Mouse (Mus musculus) heart, embryonic 12.5 days (tissue): ENCODE measurements around the gene Smo. TPM values are rescaled to one million over a fixed set of nuclear protein-coding genes. Genes with fewer than 3 reads are reported as not detected.

Source experiments
- ATAC-seq: fragments of 200-750 bp; cut with Nextera tagmentation; 2 replicates; pipeline ENCODE4 v1.8.0; 2017; ENCODE audit warnings: moderate TSS enrichment, moderate library complexity; ENCODE audit not compliant: insufficient number of reproducible peaks, low FRiP score
- H3K27ac ChIP-seq: fragments of 300-500 bp; sonication (generic); 2 replicates; pipeline ENCODE4 v1.5.1; 2016; ENCODE audit warnings: mild to moderate bottlenecking, moderate library complexity; ENCODE audit not compliant: poor library complexity, severe bottlenecking
- H3K27me3 ChIP-seq: fragments of 300-500 bp; sonication (generic); replicated peaks from 2 replicates; pipeline ENCODE4 v1.6.1; 2016; ENCODE audit warnings: mild to moderate bottlenecking, moderate library complexity
- H3K36me3 ChIP-seq: fragments of 300-500 bp; sonication (generic); 2 replicates; pipeline ENCODE4 v1.6.1; 2016; ENCODE audit warnings: mild to moderate bottlenecking, moderate library complexity
- H3K4me1 ChIP-seq: fragments of 300-500 bp; sonication (generic); replicated peaks from 2 replicates; pipeline ENCODE4 v1.6.1; 2016; ENCODE audit warnings: mild to moderate bottlenecking
- H3K4me2 ChIP-seq: fragments of 300-500 bp; sonication (generic); 2 replicates; pipeline ENCODE4 v1.6.1; 2016; ENCODE audit warnings: mild to moderate bottlenecking, moderate library complexity
- H3K4me3 ChIP-seq: fragments of 300-500 bp; sonication (generic); 2 replicates; pipeline ENCODE4 v1.5.1; 2016; ENCODE audit warnings: mild to moderate bottlenecking
- H3K9ac ChIP-seq: fragments of 300-500 bp; sonication (generic); 2 replicates; pipeline ENCODE4 v1.6.1; 2016; ENCODE audit warnings: mild to moderate bottlenecking, moderate library complexity
- H3K9me3 ChIP-seq: fragments of 300-500 bp; sonication (generic); replicated peaks from 2 replicates; pipeline ENCODE4 v1.6.1; 2016; ENCODE audit warnings: mild to moderate bottlenecking, moderate library complexity
- WGBS: fragments of 180-500 bp; shearing (Covaris S2); methylation state at CpG from one replicate; pipeline ENCODE4 v1.1.7; 2016; 5-methylcytosine and 5-hydroxymethylcytosine counted together
- polyA plus RNA-seq: library from polyadenylated mRNA; unstranded; fragments of >200 nt; fragmentation: Nextera tagmentation; extraction: Ambion mirVana; gene quantifications from 2 replicates; pipeline ENCODE4 v1.2.1, GENCODE M21; 2016

Smo gene
- polyA plus RNA-seq, 1 experiment from 2014 or later, result 26.4 TPM

DNA sequence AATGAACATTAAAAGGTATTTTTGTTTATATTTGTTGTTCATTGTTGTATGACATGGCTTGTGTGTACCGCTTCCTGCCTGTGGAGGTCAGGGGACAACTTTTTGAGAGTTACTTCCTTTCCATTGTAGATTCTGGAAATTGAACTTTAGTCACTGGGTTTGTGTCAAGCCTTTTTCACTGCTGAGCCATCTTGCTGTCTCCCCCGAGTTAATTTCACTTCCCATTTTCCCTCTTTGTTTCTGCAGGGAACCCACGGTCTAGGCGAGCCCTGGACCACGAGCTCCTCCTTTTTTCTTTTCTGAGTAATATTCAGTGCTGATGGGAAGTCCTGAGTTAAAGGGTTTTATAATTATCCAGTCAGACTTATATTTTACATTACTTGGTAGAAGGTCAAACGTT lies 59.3 kb downstream of the Smo start:
- no peak overlapping the region for H3K4me2 ChIP-seq
- H3K9ac ChIP-seq, result no peak overlapping the region
- H3K27me3 ChIP-seq, result no peaks in the 10 kb centered on the region
- H3K4me3 ChIP-seq, result no peak overlapping the region
- H3K4me1 ChIP-seq, result no peaks in the 10 kb centered on the region
- WGBS, result 83% methylated on average over 6 of the region's 6 CpGs
- no peaks in the 10 kb centered on the region for H3K36me3 ChIP-seq
- H3K27ac ChIP-seq, result no peak overlapping the region
- H3K9me3 ChIP-seq, result no peaks in the 10 kb centered on the region
- no peak for ATAC-seq

DNA sequence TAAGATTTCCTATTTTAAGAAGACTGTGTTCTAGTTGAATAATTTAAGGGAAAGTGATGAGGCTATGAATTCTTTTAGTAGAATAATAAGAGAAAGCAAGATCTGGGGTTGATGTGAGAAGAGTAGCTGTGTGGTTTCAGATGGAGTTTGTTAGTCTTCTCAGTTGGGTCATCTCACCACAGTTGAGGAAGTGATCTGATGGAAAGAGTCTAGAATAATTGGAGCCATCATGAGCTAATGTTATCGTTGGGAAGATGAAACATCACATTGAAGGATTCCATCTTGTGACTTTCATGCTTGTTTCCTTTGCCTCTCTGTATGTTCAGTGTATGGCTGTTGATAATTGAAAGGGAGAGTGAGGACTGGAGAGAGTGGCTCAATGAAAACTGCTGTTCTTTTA lies 67.7 kb downstream of the Smo start:
- Histone ChIP-seq H3K9ac (no peak overlapping the region), H3K36me3 (no peaks in the 10 kb centered on the region), H3K4me3 (no peak overlapping the region), H3K4me2 (no peak overlapping the region), H3K27me3 (no peaks in the 10 kb centered on the region), H3K27ac (no peak overlapping the region), H3K4me1 (no peaks in the 10 kb centered on the region), H3K9me3 (no peaks in the 10 kb centered on the region)
- no peak for ATAC-seq
- 90% methylated on average over 1 of the region's 1 CpGs for WGBS

DNA sequence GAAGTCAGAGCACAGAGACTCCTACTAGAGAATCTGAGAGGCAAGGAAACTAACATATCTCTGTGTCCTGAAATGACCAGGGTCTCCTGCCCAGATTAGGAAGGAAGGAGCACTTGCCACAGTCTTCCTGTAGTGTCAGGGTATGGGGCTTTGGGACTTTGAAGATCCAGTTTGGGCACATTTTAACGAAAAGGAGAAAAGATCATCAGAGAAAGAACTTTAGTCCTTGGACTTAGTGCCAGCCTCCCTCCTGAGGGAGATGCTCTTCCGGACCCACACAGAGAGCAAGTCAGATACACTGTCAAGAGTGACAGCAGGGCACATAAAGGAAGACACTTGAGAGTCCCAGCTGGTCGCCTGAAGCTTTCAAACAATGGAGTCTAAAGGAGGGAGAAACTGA lies 68.7 kb downstream of the Smo start:
- Histone ChIP-seq H3K4me2 (no peak overlapping the region), H3K36me3 (no peaks in the 10 kb centered on the region), H3K4me1 (no peaks in the 10 kb centered on the region), H3K9me3 (no peaks in the 10 kb centered on the region), H3K9ac (no peak overlapping the region), H3K27ac (no peak overlapping the region), H3K4me3 (no peak overlapping the region), H3K27me3 (no peaks in the 10 kb centered on the region)
- ATAC-seq, result no peak
- 60% methylated on average over 3 of the region's 3 CpGs for WGBS

DNA sequence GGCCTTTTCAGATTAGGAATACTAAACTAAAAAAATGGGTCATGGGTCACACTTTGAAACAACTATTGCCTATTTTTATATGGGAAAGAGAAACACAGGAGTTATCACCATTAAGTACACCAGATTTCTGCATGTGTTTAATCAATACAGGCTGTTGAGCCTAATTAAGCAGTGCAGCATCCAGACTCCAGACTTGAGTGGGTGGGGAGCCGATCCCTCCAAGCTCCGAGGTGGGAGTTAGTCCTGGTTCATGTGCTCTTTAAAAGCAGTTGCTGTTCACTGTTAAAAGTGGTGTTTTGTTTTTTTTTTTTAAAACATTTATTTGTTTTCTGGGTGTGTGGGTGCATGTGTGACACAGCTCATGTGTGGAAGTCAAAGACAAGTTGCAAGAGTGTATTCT lies 70.1 kb downstream of the Smo start:
- Histone ChIP-seq H3K36me3 (no peaks in the 10 kb centered on the region), H3K4me1 (no peaks in the 10 kb centered on the region), H3K9me3 (no peaks in the 10 kb centered on the region), H3K4me3 (no peak overlapping the region), H3K9ac (no peak overlapping the region), H3K27me3 (no peaks in the 10 kb centered on the region), H3K4me2 (no peak overlapping the region), H3K27ac (no peak overlapping the region)
- 80% methylated on average over 2 of the region's 2 CpGs for WGBS
- ATAC-seq, result no peak

Other genes starting within 250 kb of the Smo start
- gene Kcp, start 227.6 kb upstream of the Smo start, polyA plus RNA-seq, result 10.6 and 15.4 TPM in 2 replicates
- gene Irf5, start 208.9 kb upstream of the Smo start, polyA plus RNA-seq, result 11.2 and 12.5 TPM in 2 replicates
- gene Tnpo3, start 125.6 kb upstream of the Smo start, polyA plus RNA-seq, result 71.6 and 73.4 TPM in 2 replicates
- 11.2 and 11.9 TPM in 2 replicates for gene Tspan33, start 41.3 kb upstream of the Smo start, polyA plus RNA-seq
- 12.1 and 14.5 TPM in 2 replicates for gene Ahcyl2, start 32.5 kb downstream of the Smo start, polyA plus RNA-seq
- gene Strip2, start 181.5 kb downstream of the Smo start, polyA plus RNA-seq, result 39.5 and 39.8 TPM in 2 replicates